Mouse (Mus musculus) G1E (cell line): ENCODE results near the gene Cntnap5c.

ENCODE experiments used
- CTCF ChIP-seq: IDR thresholded peaks from 2 replicates; pipeline ENCODE4 v1.5.1; 2012; ENCODE audit warnings: low read depth, low read length, inconsistent platforms, mixed read lengths
- TAL1 ChIP-seq: conservative IDR thresholded peaks from 2 replicates; pipeline ENCODE4 v1.6.1; 2012; ENCODE audit warnings: low read depth, low read length, inconsistent platforms, mixed read lengths

GRCm38 (mm10) chr17:57984230-57984629 is 214.9 kb downstream of the Cntnap5c start:
- TF ChIP-seq CTCF (no peak), TAL1 (no peak)
